Comparison of ENCODE assay signal across 20 mouse cellular contexts in the genomic region with DNA sequence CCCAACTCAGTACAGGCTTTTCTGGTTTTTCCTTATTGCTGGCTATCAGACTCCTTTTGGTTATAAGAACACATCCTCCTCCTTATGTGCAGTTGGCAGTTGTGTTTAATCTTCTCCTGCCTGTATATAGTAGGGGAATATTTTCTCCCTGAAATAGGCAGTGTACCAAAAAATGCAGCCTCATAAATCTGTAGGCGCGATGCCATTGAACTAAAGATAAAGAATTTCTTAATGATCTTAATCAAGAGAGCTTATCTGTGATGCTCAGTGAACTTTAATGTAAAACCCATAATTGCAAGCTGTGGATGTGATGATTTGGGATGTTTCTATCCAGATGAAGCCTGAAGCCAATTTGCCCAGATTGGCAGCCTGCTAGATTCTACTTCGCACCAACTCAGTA.
A peak's percentile ranks its signal among the peaks of the same experiment; 100 is the strongest.
DNase-seq lines count a peak whose midpoint lies in the region; ATAC-seq and TF ChIP-seq lines count a peak whose summit lies in the region.
"Had no signal": no experiment of that assay in that cellular context is flagged by ENCODE, and none has a peak within 500 bp of the region (broad histone marks: within the 10 kb centered on the region; RNA-seq: fewer than 3 reads in every experiment).

No protein-coding gene starts in this region.

- no peak overlapping the region for H3K4me3 ChIP-seq in forebrain, postnatal 0 days (ENCODE audit: low read depth, low read length)
- no peak overlapping the region for H3K4me3 ChIP-seq in forebrain, embryonic 12.5 days (replicated peaks)
- H3K4me3 ChIP-seq in midbrain, postnatal 0 days (ENCODE audit: low read depth, low read length): no peak overlapping the region
- no peak overlapping the region for H3K4me3 ChIP-seq in midbrain, embryonic 11.5 days (ENCODE audit: low read depth, low read length)
- H3K4me3 ChIP-seq: embryonic facial prominence, embryonic 10.5 days; embryonic facial prominence, embryonic 12.5 days; forebrain, embryonic 10.5 days; forebrain, embryonic 15.5 days had no signal

- 59% methylated on average over 3 of the region's 3 CpGs for WGBS in forebrain, postnatal 0 days
- WGBS in forebrain, embryonic 12.5 days: 82% methylated on average over 3 of the region's 3 CpGs
- 88% methylated on average over 3 of the region's 3 CpGs for WGBS in midbrain, postnatal 0 days
- 96% methylated on average over 3 of the region's 3 CpGs for WGBS in midbrain, embryonic 11.5 days

- no peak for TF ChIP-seq CTCF in forebrain, postnatal 0 days (IDR thresholded peaks at IDR 0.05; ENCODE audit: low read depth)
- TF ChIP-seq CTCF in midbrain, postnatal 0 days (IDR thresholded peaks at IDR 0.05): no peak
- TF ChIP-seq CTCF in brain, embryonic 14.5 days (IDR thresholded peaks at IDR 0.05; ENCODE audit: borderline replicate concordance, extremely low read depth, insufficient read depth, insufficient read length): no peak

- no peak overlapping the region for H3K9ac ChIP-seq in forebrain, postnatal 0 days
- H3K9ac ChIP-seq in forebrain, embryonic 12.5 days: no peak overlapping the region
- H3K9ac ChIP-seq in midbrain, postnatal 0 days (replicated peaks; ENCODE audit: low read length, poor library complexity, severe bottlenecking): no peak overlapping the region
- H3K9ac ChIP-seq in midbrain, embryonic 11.5 days (ENCODE audit: low read length): no peak overlapping the region
- H3K9ac ChIP-seq: embryonic facial prominence, embryonic 12.5 days; forebrain, embryonic 15.5 days had no signal

- no peak for ATAC-seq in forebrain, postnatal 0 days
- ATAC-seq in forebrain, embryonic 12.5 days (ENCODE audit: low FRiP score): no peak
- no peak for ATAC-seq in midbrain, postnatal 0 days (ENCODE audit: low FRiP score)
- no peak for ATAC-seq in midbrain, embryonic 11.5 days (ENCODE audit: low FRiP score)
- ATAC-seq: forebrain, embryonic 15.5 days had no signal

- no peak overlapping the region for H3K4me2 ChIP-seq in forebrain, postnatal 0 days (ENCODE audit: low read depth)
- H3K4me2 ChIP-seq in forebrain, embryonic 12.5 days: no peak overlapping the region
- no peak overlapping the region for H3K4me2 ChIP-seq in midbrain, postnatal 0 days (ENCODE audit: low read depth, low read length, poor library complexity, severe bottlenecking)
- no peak overlapping the region for H3K4me2 ChIP-seq in midbrain, embryonic 11.5 days
- H3K4me2 ChIP-seq: embryonic facial prominence, embryonic 12.5 days; forebrain, embryonic 15.5 days had no signal

- H3K36me3 ChIP-seq in forebrain, postnatal 0 days (ENCODE audit: insufficient read depth): no peaks in the 10 kb centered on the region
- no peaks in the 10 kb centered on the region for H3K36me3 ChIP-seq in forebrain, embryonic 12.5 days (replicated peaks)
- H3K36me3 ChIP-seq in midbrain, postnatal 0 days (ENCODE audit: insufficient read depth, low read length): no peaks in the 10 kb centered on the region
- H3K36me3 ChIP-seq in midbrain, embryonic 11.5 days (ENCODE audit: control insufficient read depth, insufficient read depth, low read length): no peaks in the 10 kb centered on the region
- H3K36me3 ChIP-seq: embryonic facial prominence, embryonic 10.5 days; embryonic facial prominence, embryonic 12.5 days; forebrain, embryonic 10.5 days; forebrain, embryonic 15.5 days had no signal

- no peaks in the 10 kb centered on the region for H3K27me3 ChIP-seq in forebrain, postnatal 0 days (ENCODE audit: insufficient read depth, low read length)
- no peaks in the 10 kb centered on the region for H3K27me3 ChIP-seq in forebrain, embryonic 12.5 days
- H3K27me3 ChIP-seq in midbrain, postnatal 0 days (ENCODE audit: insufficient read depth, low read length): no peaks in the 10 kb centered on the region
- H3K27me3 ChIP-seq in midbrain, embryonic 11.5 days (ENCODE audit: control insufficient read depth, insufficient read depth, low read length): no peaks in the 10 kb centered on the region
- H3K27me3 ChIP-seq: embryonic facial prominence, embryonic 12.5 days; forebrain, embryonic 15.5 days had no signal

- peak; percentile 41 for DNase-seq in forebrain, postnatal 0 days
- DNase-seq in midbrain, postnatal 0 days (ENCODE audit: low spot score): peak; percentile 6
- DNase-seq in midbrain, embryonic 11.5 days (ENCODE audit: low spot score, missing footprints): no peak
- DNase-seq in brain, embryonic 14.5 days (ENCODE audit: low read depth): peak; percentile 71
- DNase-seq in retina, postnatal 1 day: peak; percentile 0
- DNase-seq in left cerebral cortex, postnatal 10 days (ENCODE audit: extremely low spot score in 1 of 2, low spot score in 2 of 2): no peak
- no peak for DNase-seq in frontal cortex, postnatal 25 days (ENCODE audit: low spot score in 2 of 2)
- DNase-seq: adrenal gland, adult 8-10 months; adrenal gland, postnatal 14 days; adrenal gland, postnatal 36 days; cerebellum, adult 11-12 months; cerebellum, adult 2 months; cerebellum, adult 9-10 months; cerebellum, postnatal 10 days; cerebellum, postnatal 25 days had no signal

- H3K27ac ChIP-seq in forebrain, postnatal 0 days (ENCODE audit: low read depth, low read length): no peak overlapping the region
- no peak overlapping the region for H3K27ac ChIP-seq in forebrain, embryonic 12.5 days
- H3K27ac ChIP-seq in midbrain, postnatal 0 days (ENCODE audit: low read depth, low read length): no peak overlapping the region
- no peak overlapping the region for H3K27ac ChIP-seq in midbrain, embryonic 11.5 days (ENCODE audit: low read depth, low read length)
- H3K27ac ChIP-seq: embryonic facial prominence, embryonic 10.5 days; embryonic facial prominence, embryonic 12.5 days; forebrain, embryonic 10.5 days had no signal

- no peaks in the 10 kb centered on the region for H3K9me3 ChIP-seq in forebrain, postnatal 0 days (ENCODE audit: low read length)
- H3K9me3 ChIP-seq in forebrain, embryonic 12.5 days: no peaks in the 10 kb centered on the region
- H3K9me3 ChIP-seq in midbrain, postnatal 0 days (ENCODE audit: low read length): no peaks in the 10 kb centered on the region
- no peaks in the 10 kb centered on the region for H3K9me3 ChIP-seq in midbrain, embryonic 11.5 days (ENCODE audit: control insufficient read depth, low read length)
- H3K9me3 ChIP-seq: embryonic facial prominence, embryonic 10.5 days; embryonic facial prominence, embryonic 12.5 days; forebrain, embryonic 10.5 days; forebrain, embryonic 15.5 days had no signal

- no peaks in the 10 kb centered on the region for H3K4me1 ChIP-seq in forebrain, postnatal 0 days (ENCODE audit: insufficient read depth)
- H3K4me1 ChIP-seq in forebrain, embryonic 12.5 days: no peaks in the 10 kb centered on the region
- no peaks in the 10 kb centered on the region for H3K4me1 ChIP-seq in midbrain, postnatal 0 days (ENCODE audit: insufficient read depth, low read length)
- H3K4me1 ChIP-seq in midbrain, embryonic 11.5 days (ENCODE audit: control insufficient read depth, insufficient read depth, low read length): no peaks in the 10 kb centered on the region
- H3K4me1 ChIP-seq: embryonic facial prominence, embryonic 10.5 days; embryonic facial prominence, embryonic 12.5 days; forebrain, embryonic 10.5 days; forebrain, embryonic 15.5 days had no signal

- intact Hi-C loops in left cerebral cortex, postnatal 10 days (cut with DNase I): no loop called here

- no peak for TF ChIP-seq POLR2A in brain, embryonic 14.5 days (IDR thresholded peaks at IDR 0.05; ENCODE audit: borderline replicate concordance, extremely low read depth, insufficient read depth, insufficient read length, poor library complexity, severe bottlenecking)

Comparison
In these comparisons a context has a peak if more than half of its experiments do, and no peak if none do; other contexts are left out.
1. DNase-seq: peak in forebrain, postnatal 0 days (single experiment), midbrain, postnatal 0 days (single experiment), brain, embryonic 14.5 days (single experiment) and retina, postnatal 1 day (single experiment); none in midbrain, embryonic 11.5 days (single experiment), left cerebral cortex, postnatal 10 days (0 of 2) and frontal cortex, postnatal 25 days (0 of 2).